Mouse (Mus musculus) ES-Bruce4 (cell line): Measurements from ENCODE around the gene Sntb2.

ENCODE experiments used
- CTCF ChIP-seq: IDR thresholded peaks from one replicate; pipeline ENCODE4 v1.8.1; 2011; ENCODE audit warnings: low read depth, low read length
- EP300 ChIP-seq: IDR thresholded peaks from 2 replicates; pipeline ENCODE4 v1.6.1; 2011; ENCODE audit warnings: low read depth, low read length; ENCODE audit not compliant: insufficient read depth

DNA sequence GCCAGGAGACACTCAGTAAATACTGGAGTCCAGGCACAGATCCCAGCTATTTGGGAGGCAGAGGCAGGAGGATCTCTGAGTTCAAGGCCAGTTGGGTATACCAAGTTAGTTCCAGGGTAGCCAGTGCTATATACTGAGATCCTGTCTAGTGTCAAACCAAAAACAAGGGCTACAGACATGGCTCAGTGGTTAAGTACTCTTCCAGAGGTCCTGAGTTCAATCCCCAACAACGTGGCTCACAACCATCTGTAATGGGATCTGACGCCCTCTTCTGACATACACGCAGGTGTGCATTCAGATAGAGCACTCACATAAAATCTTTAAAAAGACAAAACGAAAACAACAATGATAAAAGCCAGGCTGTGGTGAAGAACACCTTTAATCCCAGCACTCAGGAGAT lies 113.9 kb downstream of the Sntb2 start:
- TF ChIP-seq CTCF, result no peak
- no peak for TF ChIP-seq EP300
